Mouse (Mus musculus) kidney, embryonic 16.5 days (tissue): Measurements from ENCODE around the gene Col11a2. TPM values are rescaled to one million over a fixed set of nuclear protein-coding genes. Genes with fewer than 3 reads are reported as not detected.

ENCODE experiments used
- ATAC-seq: fragments of 200-750 bp; cut with Nextera tagmentation; 2 replicates; pipeline ENCODE4 v1.8.0; 2017; ENCODE audit warnings: moderate TSS enrichment; ENCODE audit not compliant: low FRiP score, low TSS enrichment
- H3K27ac ChIP-seq: fragments of 300-500 bp; sonication (generic); 2 replicates; pipeline ENCODE4 v1.5.1; 2014; ENCODE audit warnings: low read length
- H3K27me3 ChIP-seq: fragments of 300-500 bp; sonication (generic); 2 replicates; pipeline ENCODE4 v1.6.1; 2014; ENCODE audit warnings: low read length, control low read depth, mixed read lengths; ENCODE audit not compliant: insufficient read depth
- H3K36me3 ChIP-seq: fragments of 300-500 bp; sonication (generic); 2 replicates; pipeline ENCODE4 v1.6.1; 2014; ENCODE audit warnings: low read length, control low read depth, mixed read lengths; ENCODE audit not compliant: insufficient read depth
- H3K4me1 ChIP-seq: fragments of 300-500 bp; sonication (generic); 2 replicates; pipeline ENCODE4 v1.6.1; 2014; ENCODE audit warnings: low read length, control low read depth, mixed read lengths; ENCODE audit not compliant: insufficient read depth
- H3K4me2 ChIP-seq: fragments of 300-500 bp; sonication (generic); replicated peaks from 2 replicates; pipeline ENCODE4 v1.6.1; 2014; ENCODE audit warnings: low read depth, low read length
- H3K4me3 ChIP-seq: fragments of 300-500 bp; sonication (generic); 2 replicates; pipeline ENCODE4 v1.5.1; 2014; ENCODE audit warnings: mild to moderate bottlenecking, low read length
- H3K9ac ChIP-seq: fragments of 300-500 bp; sonication (generic); replicated peaks from 2 replicates; pipeline ENCODE4 v1.6.1; 2014; ENCODE audit warnings: low read length
- H3K9me3 ChIP-seq: fragments of 300-500 bp; sonication (generic); 2 replicates; pipeline ENCODE4 v1.6.1; 2016; ENCODE audit warnings: low read length, control low read depth
- WGBS: fragments of 180-500 bp; shearing (Covaris S2); extraction: QIAGEN DNeasy Blood & Tissue Kit; methylation state at CpG from one replicate; pipeline ENCODE4 v1.1.7; 2014; 5-methylcytosine and 5-hydroxymethylcytosine counted together
- polyA plus RNA-seq: library from polyadenylated mRNA; unstranded; fragments of >200 nt; fragmentation: Nextera tagmentation; extraction: Ambion mirVana; gene quantifications from 2 replicates; pipeline ENCODE4 v1.2.1, GENCODE M21; 2015

Gene Col11a2
- polyA plus RNA-seq, 1 experiment from 2014 or later = 3.2 TPM

DNA sequence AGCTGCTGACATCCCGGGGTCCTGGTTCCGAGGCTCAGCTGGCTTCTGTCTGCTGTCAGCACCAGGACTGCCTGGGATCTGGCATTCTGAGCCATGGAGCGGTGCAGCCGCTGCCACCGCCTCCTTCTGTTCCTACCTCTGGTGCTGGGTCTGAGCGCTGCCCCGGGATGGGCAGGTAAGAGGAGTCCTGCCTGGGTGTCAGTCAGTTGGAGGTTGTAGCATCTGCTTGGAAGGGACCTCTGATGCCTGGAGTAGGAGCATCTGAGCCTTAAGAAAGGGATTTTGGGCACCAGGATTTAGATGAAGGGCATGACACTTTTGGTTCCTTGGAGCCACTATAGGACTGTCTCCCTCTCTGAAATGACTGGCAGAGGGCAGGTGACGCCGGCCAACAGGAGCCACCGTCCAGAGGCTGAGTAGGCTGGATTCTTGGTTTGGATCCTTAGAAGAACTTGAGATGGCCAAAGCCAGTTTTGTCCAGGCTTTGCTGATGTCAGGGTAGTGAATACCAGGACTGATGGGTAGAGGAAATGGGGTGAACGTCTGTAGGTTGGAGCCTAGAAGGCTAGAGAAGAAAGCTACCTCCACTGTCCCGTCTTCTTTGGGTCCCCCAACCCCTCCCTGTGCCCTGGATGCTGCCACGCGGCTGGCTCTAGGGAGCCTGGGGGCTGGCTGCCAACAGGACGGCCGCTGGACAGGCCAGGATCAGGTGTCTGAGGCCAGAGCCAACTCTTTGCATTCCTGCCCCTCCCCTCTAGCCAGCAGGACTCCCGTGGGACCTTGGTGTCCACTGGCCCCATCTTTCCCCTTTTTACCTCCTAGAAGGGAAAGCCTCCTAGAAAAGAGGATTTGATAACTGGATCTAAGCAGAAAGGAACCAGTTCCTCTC lies 569 bp downstream of the Col11a2 start:
- ATAC-seq = 0 out of 2 replicates have a peak, but pooled peaks have one; percentile 4
- Histone ChIP-seq H3K27ac (no peak overlapping the region), H3K36me3 (peaks cover 31% of the 10 kb centered on the region), H3K9ac (peak overlapping the region; percentile 50), H3K4me1 (peaks cover 31% of the 10 kb centered on the region), H3K9me3 (no peaks in the 10 kb centered on the region), H3K4me3 (peak overlapping the region; percentile 27), H3K27me3 (0 out of 2 replicates have a peak, but pooled peaks cover 3% of the 10 kb centered on the region), H3K4me2 (peak overlapping the region; percentile 58)
- 15% methylated on average over 17 of the region's 17 CpGs for WGBS

DNA sequence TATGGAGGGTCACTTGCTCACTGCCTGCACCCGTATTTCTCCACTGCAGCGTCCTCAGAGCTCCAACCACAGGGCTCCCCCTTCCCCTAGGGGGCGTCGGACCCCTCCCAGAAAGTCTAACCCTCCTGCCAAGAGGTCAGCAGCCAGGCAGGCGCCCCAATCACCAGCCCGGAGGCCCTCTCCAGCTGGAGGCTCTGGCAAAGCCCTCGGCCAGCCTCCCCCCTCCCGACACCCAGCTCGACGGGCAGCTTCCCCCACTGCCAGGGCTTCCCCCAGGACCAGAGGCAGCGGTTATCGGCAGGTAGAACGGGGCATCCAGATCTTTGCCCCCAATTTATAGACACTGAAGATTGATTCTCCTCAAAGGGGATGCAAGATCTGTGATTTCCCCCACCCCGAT lies 6.7 kb downstream of the Col11a2 start:
- H3K27me3 ChIP-seq = no peaks in the 10 kb centered on the region
- no peaks in the 10 kb centered on the region for H3K36me3 ChIP-seq
- no peak overlapping the region for H3K9ac ChIP-seq
- 82% methylated on average over 14 of the region's 14 CpGs for WGBS
- no peak overlapping the region for H3K4me3 ChIP-seq
- no peak for ATAC-seq
- H3K27ac ChIP-seq = no peak overlapping the region
- H3K4me1 ChIP-seq = peaks cover 7% of the 10 kb centered on the region
- H3K9me3 ChIP-seq = peaks cover 7% of the 10 kb centered on the region; the same call in 1 of the 2 replicates
- no peak overlapping the region for H3K4me2 ChIP-seq

DNA sequence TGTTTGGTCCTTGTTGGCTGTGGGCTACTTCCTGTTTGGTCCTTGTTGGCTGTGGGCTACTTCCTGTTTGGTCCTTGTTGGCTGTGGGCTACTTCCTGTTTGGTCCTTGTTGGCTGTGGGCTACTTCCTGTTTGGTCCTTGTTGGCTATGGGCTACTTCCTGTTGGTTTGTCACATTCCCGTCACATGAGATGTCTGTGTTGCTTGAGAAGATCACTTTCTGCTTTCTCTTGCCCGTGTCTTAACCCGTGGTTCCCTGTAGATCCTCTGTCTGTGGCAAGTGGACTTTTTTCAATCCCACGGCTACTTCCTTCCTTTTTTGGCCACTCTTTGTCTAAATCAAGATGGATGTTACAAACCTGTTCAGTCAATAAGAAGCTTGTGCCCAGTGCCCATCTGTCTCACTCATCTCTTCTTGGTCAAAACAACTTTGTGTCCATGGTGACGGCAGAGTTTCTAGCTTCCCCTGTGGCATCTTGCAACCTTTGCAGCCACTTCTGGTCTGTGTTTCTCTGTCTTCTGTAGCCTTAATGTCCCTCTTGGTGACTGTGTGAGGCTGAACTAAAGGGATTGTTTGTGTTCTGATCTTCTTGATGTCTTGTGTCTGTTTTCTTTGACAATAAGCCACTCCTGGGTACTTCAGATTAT lies 8.3 kb downstream of the Col11a2 start:
- 92% methylated on average over 5 of the region's 5 CpGs for WGBS
- Histone ChIP-seq H3K27me3 (no peaks in the 10 kb centered on the region), H3K9me3 (peaks cover 7% of the 10 kb centered on the region; the same call in 1 of the 2 replicates), H3K4me3 (no peak overlapping the region), H3K4me1 (no peaks in the 10 kb centered on the region), H3K27ac (no peak overlapping the region), H3K36me3 (no peaks in the 10 kb centered on the region), H3K4me2 (no peak overlapping the region), H3K9ac (no peak overlapping the region)
- no peak for ATAC-seq

DNA sequence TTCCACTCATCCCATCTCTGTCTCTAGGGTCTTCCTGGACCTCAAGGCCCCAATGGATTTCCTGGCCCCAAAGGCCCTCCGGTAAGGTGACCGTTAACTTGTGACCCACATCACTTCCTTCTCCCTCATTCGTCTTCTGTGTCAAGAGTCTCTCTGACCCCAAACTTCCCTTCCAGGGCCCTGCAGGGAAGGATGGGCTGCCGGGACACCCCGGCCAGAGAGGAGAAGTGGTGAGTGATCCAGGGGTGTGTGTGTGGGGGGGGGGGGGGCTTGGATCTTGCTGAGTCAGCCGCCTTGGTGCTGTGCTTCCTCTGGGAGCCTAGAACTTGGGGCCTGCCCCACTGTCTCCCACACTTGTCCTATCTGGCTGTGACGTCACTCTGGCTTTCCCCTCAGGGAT lies 18.0 kb downstream of the Col11a2 start:
- Histone ChIP-seq H3K4me1 (peaks cover 8% of the 10 kb centered on the region), H3K4me3 (no peak overlapping the region), H3K4me2 (no peak overlapping the region), H3K36me3 (no peaks in the 10 kb centered on the region), H3K27me3 (no peaks in the 10 kb centered on the region), H3K27ac (no peak overlapping the region), H3K9me3 (no peaks in the 10 kb centered on the region), H3K9ac (no peak overlapping the region)
- ATAC-seq = no peak
- 54% methylated on average over 7 of the region's 7 CpGs for WGBS

DNA sequence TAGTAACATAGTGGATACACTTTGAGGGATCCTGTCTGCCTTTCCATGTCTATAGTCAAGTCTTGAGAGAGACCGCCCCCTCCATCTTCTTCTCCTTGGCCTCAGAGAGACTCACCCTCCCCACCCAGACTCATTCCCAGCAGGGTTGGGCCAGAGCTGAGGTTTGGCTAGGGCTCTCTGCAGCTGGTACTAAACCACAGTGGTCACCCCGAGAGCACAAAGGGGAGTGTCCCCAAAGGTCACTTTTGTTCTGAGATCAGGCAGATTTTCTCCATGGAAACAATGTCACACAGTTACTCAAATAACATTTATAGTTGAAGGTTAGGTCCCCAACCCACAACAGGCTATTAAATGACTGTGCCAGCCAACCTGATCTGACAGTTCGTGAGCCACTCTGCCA lies 29.6 kb downstream of the Col11a2 start:
- 43% methylated on average over 3 of the region's 3 CpGs for WGBS
- Histone ChIP-seq H3K9ac (no peak overlapping the region), H3K4me1 (no peaks in the 10 kb centered on the region), H3K27ac (no peak overlapping the region), H3K9me3 (peaks cover 3% of the 10 kb centered on the region; the same call in 1 of the 2 replicates), H3K36me3 (no peaks in the 10 kb centered on the region), H3K4me3 (no peak overlapping the region), H3K27me3 (no peaks in the 10 kb centered on the region), H3K4me2 (no peak overlapping the region)
- no peak for ATAC-seq

DNA sequence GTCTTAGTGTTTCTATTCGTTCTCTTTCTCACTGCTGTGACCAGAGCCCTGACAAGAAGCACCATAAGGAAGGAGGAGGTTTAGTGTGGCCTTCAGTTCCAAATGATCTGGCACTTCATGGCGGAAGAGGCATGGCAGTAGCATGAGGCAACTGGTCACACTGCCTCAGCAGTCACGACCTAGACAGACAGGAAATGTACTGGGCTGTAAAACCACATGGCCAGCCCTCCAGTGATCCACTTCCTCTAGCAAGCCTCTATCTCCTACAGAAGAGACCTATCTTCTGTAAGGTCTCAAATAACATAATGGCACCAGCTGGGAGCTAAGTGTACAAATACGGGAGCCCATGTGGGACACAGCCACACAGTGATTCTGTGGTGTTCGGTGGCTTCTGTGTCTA lies 32.9 kb downstream of the Col11a2 start:
- no peak overlapping the region for H3K27ac ChIP-seq
- H3K36me3 ChIP-seq = no peaks in the 10 kb centered on the region
- ATAC-seq = no peak
- 70% methylated on average over 5 of the region's 5 CpGs for WGBS
- no peaks in the 10 kb centered on the region for H3K4me1 ChIP-seq
- no peak overlapping the region for H3K9ac ChIP-seq
- H3K4me2 ChIP-seq = no peak overlapping the region
- H3K9me3 ChIP-seq = peaks cover 3% of the 10 kb centered on the region; the same call in 1 of the 2 replicates
- peaks cover 16% of the 10 kb centered on the region for H3K27me3 ChIP-seq
- H3K4me3 ChIP-seq = no peak overlapping the region

DNA sequence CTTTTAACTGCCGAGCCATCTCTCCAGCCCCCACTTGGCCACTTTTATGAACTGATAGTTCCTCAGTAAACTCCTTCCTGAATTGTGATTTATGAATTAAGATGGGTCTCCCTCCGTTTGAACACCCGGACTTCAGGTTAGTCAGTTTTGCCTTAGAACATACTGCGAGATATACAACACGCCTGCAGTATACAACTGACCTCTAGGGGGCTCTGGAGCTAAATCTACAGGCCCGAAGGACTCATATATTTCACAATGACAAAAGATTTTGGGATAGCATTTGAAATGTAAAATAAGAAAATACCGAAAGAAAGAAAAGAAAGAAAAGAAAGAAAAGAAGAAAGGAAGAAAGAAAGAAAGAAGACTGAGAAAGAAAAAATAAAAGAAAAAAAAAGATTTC lies 36.0 kb downstream of the Col11a2 start:
- Histone ChIP-seq H3K4me2 (no peak overlapping the region), H3K9ac (no peak overlapping the region), H3K36me3 (no peaks in the 10 kb centered on the region), H3K4me3 (no peak overlapping the region), H3K4me1 (no peaks in the 10 kb centered on the region), H3K27ac (no peak overlapping the region), H3K27me3 (peaks cover 19% of the 10 kb centered on the region), H3K9me3 (peaks cover 3% of the 10 kb centered on the region; the same call in 1 of the 2 replicates)
- no peak for ATAC-seq
- 45% methylated on average over 7 of the region's 7 CpGs for WGBS

DNA sequence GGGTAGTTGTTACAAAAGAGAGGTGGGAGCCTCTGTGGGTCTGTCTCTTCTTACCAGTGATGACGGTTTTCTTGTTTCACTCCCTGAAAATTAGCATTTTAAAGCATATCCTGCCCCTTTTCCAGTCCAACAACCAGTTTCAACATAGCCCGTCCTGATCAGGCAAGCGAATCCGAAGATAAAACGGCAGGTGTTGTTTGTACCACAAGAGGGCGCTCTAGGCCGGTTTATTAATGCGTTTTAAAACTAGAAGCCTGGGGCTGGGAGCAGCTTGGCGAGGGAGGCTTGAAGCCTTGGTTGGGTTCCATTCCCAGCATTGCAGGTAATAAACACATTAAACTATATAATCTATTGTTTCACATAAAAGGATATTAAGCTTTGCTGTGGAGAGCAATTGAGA lies 38.3 kb downstream of the Col11a2 start:
- no peak for ATAC-seq
- Histone ChIP-seq H3K9ac (no peak overlapping the region), H3K36me3 (no peaks in the 10 kb centered on the region), H3K4me1 (no peaks in the 10 kb centered on the region), H3K4me3 (no peak overlapping the region), H3K27ac (no peak overlapping the region), H3K9me3 (no peaks in the 10 kb centered on the region), H3K27me3 (peaks cover 19% of the 10 kb centered on the region), H3K4me2 (no peak overlapping the region)
- 2% methylated on average over 9 of the region's 9 CpGs for WGBS

DNA sequence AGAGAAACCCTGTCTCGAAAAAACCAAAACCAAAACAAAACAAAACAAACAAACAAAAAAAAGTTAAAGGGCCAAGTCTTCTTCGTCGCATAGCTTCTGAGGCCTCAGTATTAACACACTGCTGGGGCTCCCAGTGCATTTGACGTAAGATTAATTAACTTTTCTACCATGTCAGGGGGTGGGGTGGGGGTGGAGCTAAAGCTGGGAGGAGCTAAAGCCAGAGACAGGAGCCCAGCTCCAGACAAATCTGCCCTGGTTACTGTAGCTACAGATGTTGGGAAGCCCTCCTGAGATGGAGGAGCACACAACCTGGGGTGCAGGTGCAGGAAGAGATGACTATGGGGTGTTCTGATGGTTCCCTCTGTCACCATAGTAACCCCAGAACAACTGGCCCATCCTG lies 38.9 kb downstream of the Col11a2 start:
- H3K9me3 ChIP-seq = no peaks in the 10 kb centered on the region
- H3K27ac ChIP-seq = no peak overlapping the region
- H3K4me1 ChIP-seq = no peaks in the 10 kb centered on the region
- H3K4me2 ChIP-seq = no peak overlapping the region
- no peaks in the 10 kb centered on the region for H3K36me3 ChIP-seq
- no peak overlapping the region for H3K9ac ChIP-seq
- 0 out of 2 replicates have a peak, but pooled peaks have one; percentile 39 for ATAC-seq
- 52% methylated on average over 4 of the region's 4 CpGs for WGBS
- H3K27me3 ChIP-seq = peaks cover 21% of the 10 kb centered on the region
- H3K4me3 ChIP-seq = no peak overlapping the region

DNA sequence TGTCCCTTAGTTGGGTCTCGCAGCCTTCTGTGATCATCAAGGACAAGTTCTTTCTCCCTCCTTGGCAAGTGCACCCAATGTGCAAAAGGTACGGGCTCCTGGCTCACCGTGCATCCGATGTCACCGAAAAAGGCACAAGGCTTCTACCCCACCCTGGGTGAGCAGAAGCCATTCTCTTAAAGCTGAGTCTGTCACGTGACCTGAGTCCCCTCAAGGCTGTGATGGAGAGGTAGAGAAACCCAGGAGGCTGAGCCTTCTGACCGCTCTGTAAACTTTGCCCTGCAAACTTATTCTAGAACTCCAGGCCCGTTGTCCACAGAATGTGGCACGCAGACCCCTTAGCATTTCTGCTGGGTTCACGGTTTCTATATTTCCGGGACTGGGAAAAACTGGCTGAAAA lies 39.8 kb downstream of the Col11a2 start:
- WGBS = 90% methylated on average over 11 of the region's 11 CpGs
- Histone ChIP-seq H3K4me3 (no peak overlapping the region), H3K4me1 (no peaks in the 10 kb centered on the region), H3K9me3 (no peaks in the 10 kb centered on the region), H3K9ac (no peak overlapping the region), H3K27ac (no peak overlapping the region), H3K4me2 (no peak overlapping the region), H3K36me3 (no peaks in the 10 kb centered on the region), H3K27me3 (peaks cover 22% of the 10 kb centered on the region)
- ATAC-seq = no peak
